9 mouse cellular contexts compared by ENCODE assay signal in the genomic region with DNA sequence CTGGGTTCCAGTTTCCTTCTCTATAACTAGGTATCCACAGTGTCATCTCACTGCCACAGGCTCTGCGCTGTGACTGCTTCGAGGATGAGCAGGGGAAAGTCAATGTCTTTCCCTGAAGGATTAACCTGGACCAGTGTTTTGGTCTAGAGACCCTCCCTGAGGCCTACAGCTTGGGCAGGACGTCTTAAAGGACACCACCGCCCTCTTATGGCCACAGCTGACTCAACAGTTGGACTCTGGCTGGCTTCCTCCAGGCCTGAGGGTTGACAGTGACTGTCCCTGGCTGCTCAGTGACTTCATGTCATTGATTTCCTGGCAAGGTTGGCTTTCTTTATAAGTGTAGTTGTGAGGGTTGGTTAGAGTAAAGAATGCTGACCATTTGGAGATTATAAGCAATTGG. TPM values are rescaled to one million over a fixed set of nuclear protein-coding genes. Genes with fewer than 3 reads are reported as not detected.
DNase-seq lines count a peak whose midpoint lies in the region; ATAC-seq and TF ChIP-seq lines count a peak whose summit lies in the region.
"Had no signal": no experiment of that assay in that cellular context is flagged by ENCODE, and none has a peak within 500 bp of the region (broad histone marks: within the 10 kb centered on the region; RNA-seq: fewer than 3 reads in every experiment).

No protein-coding gene starts in this region.

- no peak for ATAC-seq in cerebellum, adult (ENCODE audit: insufficient number of reproducible peaks, low FRiP score, low TSS enrichment)
- ATAC-seq in liver, embryonic 12.5 days = no peak

- peaks cover 7% of the 10 kb centered on the region for H3K4me1 ChIP-seq in liver, adult 2 months (ENCODE audit: control insufficient read depth, insufficient read depth, low read length)
- peaks cover 16% of the 10 kb centered on the region for H3K4me1 ChIP-seq in liver, embryonic 12.5 days
- H3K4me1 ChIP-seq in bone marrow, adult 2 months (ENCODE audit: control insufficient read depth, insufficient read depth, low read length) = no peaks in the 10 kb centered on the region; the same call in none of the 2 replicates

- peak; percentile 48 to 60 for DNase-seq in cerebellum, postnatal 10 days
- peak; percentile 42 for DNase-seq in liver, adult 2 months (ENCODE audit: extremely low read depth, low read depth, low spot score)
- DNase-seq in lung, postnatal 10 days = peak; percentile 36
- no peak for DNase-seq in layer of hippocampus, adult 11-12 months (ENCODE audit: low spot score)
- no peak for DNase-seq in gastrocnemius, postnatal 25 days

- no peak overlapping the region for H3K4me3 ChIP-seq in liver, adult 2 months (ENCODE audit: insufficient read depth, low read depth, low read length)
- no peak overlapping the region for H3K4me3 ChIP-seq in liver, embryonic 12.5 days
- H3K4me3 ChIP-seq in bone marrow, adult 2 months (replicated peaks; ENCODE audit: control insufficient read depth, low read depth, low read length) = no peak overlapping the region
- H3K4me3 ChIP-seq: lung, embryonic 15.5 days had no signal

- H3K4me2 ChIP-seq in liver, embryonic 12.5 days = no peak overlapping the region
- H3K4me2 ChIP-seq: lung, embryonic 15.5 days had no signal

- TF ChIP-seq CTCF in liver, adult 2 months (IDR thresholded peaks at IDR 0.05; ENCODE audit: low read depth, low read length) = peak; percentile 81
- TF ChIP-seq CTCF in bone marrow, adult 2 months (IDR thresholded peaks at IDR 0.05; ENCODE audit: control insufficient read depth, insufficient read depth, low read length) = peak; percentile 46; the same call in 1 of the 2 replicates

- no peak overlapping the region for H3K27ac ChIP-seq in liver, adult 2 months (replicated peaks; ENCODE audit: insufficient read depth, low read depth, low read length)
- H3K27ac ChIP-seq in liver, embryonic 12.5 days = no peak overlapping the region
- no peak overlapping the region for H3K27ac ChIP-seq in bone marrow, adult 2 months (ENCODE audit: control insufficient read depth, insufficient read depth, low read depth, low read length, poor library complexity)
- H3K27ac ChIP-seq: lung, embryonic 15.5 days had no signal

- no peak overlapping the region for H3K9ac ChIP-seq in liver, adult 2 months (ENCODE audit: low read depth, low read length)
- H3K9ac ChIP-seq in liver, embryonic 12.5 days = no peak overlapping the region
- H3K9ac ChIP-seq: lung, embryonic 15.5 days had no signal

- no peaks in the 10 kb centered on the region for H3K9me3 ChIP-seq in liver, embryonic 12.5 days (replicated peaks)
- H3K9me3 ChIP-seq: lung, embryonic 15.5 days had no signal

- no peak for TF ChIP-seq POLR2A in liver, adult 2 months (IDR thresholded peaks at IDR 0.05; ENCODE audit: extremely low read depth, insufficient read depth, low read length)
- no peak for TF ChIP-seq POLR2A in bone marrow, adult 2 months (IDR thresholded peaks at IDR 0.05; ENCODE audit: borderline replicate concordance, control insufficient read depth, low read depth, low read length)

- WGBS in liver, adult 2 months = 42% methylated on average over 4 of the region's 4 CpGs
- WGBS in liver, embryonic 12.5 days (ENCODE audit: insufficient replicate concordance) = 32% methylated on average over 4 of the region's 4 CpGs
- WGBS in bone marrow, adult 2 months = 40% methylated on average over 4 of the region's 4 CpGs

- H3K79me2 ChIP-seq in liver, adult 2 months (ENCODE audit: control insufficient read depth, insufficient read depth, low read length) = no peaks in the 10 kb centered on the region

- no peaks in the 10 kb centered on the region for H3K27me3 ChIP-seq in liver, adult 2 months (ENCODE audit: control insufficient read depth, insufficient read depth, low read length)
- H3K27me3 ChIP-seq in liver, embryonic 12.5 days (replicated peaks) = peaks cover 35% of the 10 kb centered on the region
- H3K27me3 ChIP-seq: lung, embryonic 15.5 days had no signal

- no peaks in the 10 kb centered on the region for H3K36me3 ChIP-seq in liver, adult 2 months (ENCODE audit: control insufficient read depth, insufficient read depth, low read length)
- peaks cover 4% of the 10 kb centered on the region for H3K36me3 ChIP-seq in liver, embryonic 12.5 days
- H3K36me3 ChIP-seq: lung, embryonic 15.5 days had no signal

RNA-seq across cellular contexts. Expression of a gene that starts 3.2 kb away (rescaled TPM):
- 9.8 and 10.4 TPM in 2 replicates for total RNA-seq in liver, adult 2 months (2014; rRNA removed)
- polyA plus RNA-seq in liver, adult 2 months (2012; rRNA removed) = 5.5 and 6.3 TPM in 2 replicates
- 57.8 and 64.9 TPM in 2 replicates for polyA plus RNA-seq in liver, embryonic 12.5 days (2016; fragmentation: Nextera tagmentation; extraction: Ambion mirVana)
- polyA plus RNA-seq in bone marrow, adult 2 months (2011; ENCODE audit: insufficient read depth, insufficient read length, low replicate concordance, missing spikeins) = 26.1 and 36.0 TPM in 2 replicates
- 1 to 10 TPM; 6.3 to 7.2 TPM for total RNA-seq in gastrocnemius, postnatal 25 days (2021)

RNA-seq across cellular contexts. Expression of a gene that starts 20.8 kb away (rescaled TPM):
- total RNA-seq in liver, adult 2 months (2014; rRNA removed) = 13.0 and 14.1 TPM in 2 replicates
- 11.0 and 13.9 TPM in 2 replicates for polyA plus RNA-seq in liver, adult 2 months (2012; rRNA removed)
- 12.9 and 13.4 TPM in 2 replicates for polyA plus RNA-seq in liver, embryonic 12.5 days (2016; fragmentation: Nextera tagmentation; extraction: Ambion mirVana)
- 24.3 and 35.0 TPM in 2 replicates for polyA plus RNA-seq in bone marrow, adult 2 months (2011; ENCODE audit: insufficient read depth, insufficient read length, low replicate concordance, missing spikeins)
- 10 to 100 TPM; 21.9 to 25.2 TPM for total RNA-seq in gastrocnemius, postnatal 25 days (2021)

RNA-seq across cellular contexts. Expression of a gene that starts 27.5 kb away (rescaled TPM):
- not detected in 2 replicates for total RNA-seq in liver, adult 2 months (2014; rRNA removed)
- polyA plus RNA-seq in liver, adult 2 months (2012; rRNA removed) = not detected in 2 replicates
- polyA plus RNA-seq in liver, embryonic 12.5 days (2016; fragmentation: Nextera tagmentation; extraction: Ambion mirVana) = not detected in 2 replicates
- polyA plus RNA-seq in bone marrow, adult 2 months (2011; ENCODE audit: insufficient read depth, insufficient read length, low replicate concordance, missing spikeins) = not detected in 2 replicates
- total RNA-seq in gastrocnemius, postnatal 25 days (2021) = not detected

Comparison
In these comparisons a context has a peak if more than half of its experiments do, and no peak if none do; other contexts are left out.
1. DNase-seq: peak in cerebellum, postnatal 10 days (2 of 2), liver, adult 2 months (single experiment) and lung, postnatal 10 days (single experiment); none in layer of hippocampus, adult 11-12 months (single experiment) and gastrocnemius, postnatal 25 days (single experiment).